In the genomic region with DNA sequence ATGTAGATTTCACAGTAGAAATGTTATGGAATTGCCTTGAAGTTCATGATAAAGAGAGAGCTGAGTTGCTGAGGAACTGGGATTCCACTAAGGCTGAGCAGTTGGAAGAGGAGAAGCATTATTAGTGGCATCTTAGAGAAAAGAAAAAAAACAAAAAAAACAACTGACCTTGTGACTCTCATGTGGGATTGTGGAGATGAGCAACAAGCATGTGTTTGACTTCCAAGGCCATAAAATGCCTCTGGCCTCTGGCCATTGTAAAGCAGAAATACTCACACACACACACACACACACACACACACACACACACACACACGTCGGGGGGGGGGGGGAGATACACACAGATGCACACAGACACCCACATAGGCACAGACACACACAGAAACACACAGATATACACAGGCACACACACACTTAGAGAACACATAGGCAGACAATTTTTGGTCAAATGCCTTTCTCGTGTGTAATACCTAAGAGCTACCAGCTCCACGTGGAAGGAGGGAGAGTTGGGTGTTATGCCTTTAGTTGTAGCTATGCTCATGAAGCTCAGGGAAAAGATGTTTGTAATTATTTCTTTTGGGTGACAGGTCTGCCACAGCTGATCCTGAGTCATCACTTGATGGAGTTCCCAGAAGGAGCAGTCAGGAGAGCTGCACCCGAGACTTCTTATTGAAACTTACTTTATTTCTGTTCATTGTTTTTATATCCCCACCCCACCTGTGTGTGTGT, we compare ENCODE assay signal across 21 mouse cellular contexts. TPM values are rescaled to one million over a fixed set of nuclear protein-coding genes. Genes with fewer than 3 reads are reported as not detected.
A peak's percentile ranks its signal among the peaks of the same experiment; 100 is the strongest.
DNase-seq lines count a peak whose midpoint lies in the region; ATAC-seq and TF ChIP-seq lines count a peak whose summit lies in the region.
"Had no signal": no experiment of that assay in that cellular context is flagged by ENCODE, and none has a peak within 500 bp of the region (broad histone marks: within the 10 kb centered on the region; RNA-seq: fewer than 3 reads in every experiment).

No protein-coding gene starts in this region.

- H3K4me2 ChIP-seq in stomach, postnatal 0 days (replicated peaks; ENCODE audit: low read depth) = no peak overlapping the region
- no peak overlapping the region for H3K4me2 ChIP-seq in liver, postnatal 0 days (ENCODE audit: low read depth, low read length)
- H3K4me2 ChIP-seq: forebrain, embryonic 15.5 days; heart, embryonic 13.5 days; hindbrain, embryonic 13.5 days; kidney, embryonic 15.5 days; midbrain, embryonic 12.5 days; neural tube, embryonic 13.5 days had no signal

- peak overlapping the region; percentile 46; the same call in 1 of the 2 replicates for H3K27ac ChIP-seq in gastrocnemius, adult 2 months
- H3K27ac ChIP-seq in stomach, postnatal 0 days (replicated peaks) = no peak overlapping the region
- no peak overlapping the region for H3K27ac ChIP-seq in liver, postnatal 0 days (ENCODE audit: low read depth)
- H3K27ac ChIP-seq: embryonic facial prominence, embryonic 10.5 days; forebrain, embryonic 15.5 days; heart, embryonic 13.5 days; hindbrain, embryonic 13.5 days; kidney, embryonic 15.5 days; liver, embryonic 14.5 days; midbrain, embryonic 12.5 days; neural tube, embryonic 13.5 days had no signal

- intact Hi-C loops in gastrocnemius, adult 2 months (cut with DNase I) = no loop called here
- intact Hi-C loops in left cerebral cortex, postnatal 14 days (cut with DNase I) = no loop called here

- no peaks in the 10 kb centered on the region for H3K27me3 ChIP-seq in Patski
- H3K27me3 ChIP-seq in stomach, postnatal 0 days (ENCODE audit: control insufficient read depth, insufficient read depth, low read length) = no peaks in the 10 kb centered on the region
- no peaks in the 10 kb centered on the region for H3K27me3 ChIP-seq in liver, postnatal 0 days (ENCODE audit: insufficient read depth, low read length)
- H3K27me3 ChIP-seq: forebrain, embryonic 15.5 days; heart, embryonic 13.5 days; hindbrain, embryonic 13.5 days; kidney, embryonic 15.5 days; midbrain, embryonic 12.5 days; neural tube, embryonic 13.5 days had no signal

- peak; percentile 23 for DNase-seq in gastrocnemius, adult 2 months
- DNase-seq in gastrocnemius, postnatal 10 days = no peak
- peak; percentile 79 for DNase-seq in Patski (ENCODE audit: low read depth, low spot score)
- DNase-seq in brain, adult 2 months (ENCODE audit: low read depth, low spot score) = peak; percentile 17
- no peak for DNase-seq in stomach, postnatal 0 days (ENCODE audit: low spot score)
- DNase-seq in left cerebral cortex, postnatal 14 days (ENCODE audit: low spot score in 2 of 2) = no peak
- no peak for DNase-seq in liver, postnatal 0 days
- DNase-seq: cerebellum, adult 18-20 months; heart, adult 18-20 months; layer of hippocampus, postnatal 36 days had no signal

- no peaks in the 10 kb centered on the region for H3K9me3 ChIP-seq in stomach, postnatal 0 days (ENCODE audit: control insufficient read depth, low read length)
- H3K9me3 ChIP-seq in liver, postnatal 0 days (ENCODE audit: low read length) = no peaks in the 10 kb centered on the region
- H3K9me3 ChIP-seq: embryonic facial prominence, embryonic 10.5 days; forebrain, embryonic 15.5 days; heart, embryonic 13.5 days; kidney, embryonic 15.5 days; midbrain, embryonic 12.5 days; neural tube, embryonic 13.5 days had no signal

- H3K36me3 ChIP-seq in stomach, postnatal 0 days (ENCODE audit: control insufficient read depth, insufficient read depth, low read length) = no peaks in the 10 kb centered on the region
- no peaks in the 10 kb centered on the region for H3K36me3 ChIP-seq in liver, postnatal 0 days (replicated peaks; ENCODE audit: insufficient read depth, low read length)
- H3K36me3 ChIP-seq: embryonic facial prominence, embryonic 10.5 days; forebrain, embryonic 15.5 days; heart, embryonic 13.5 days; hindbrain, embryonic 13.5 days; kidney, embryonic 15.5 days; midbrain, embryonic 12.5 days; neural tube, embryonic 13.5 days had no signal

- CTCF ChIA-PET in Patski (lab: Charles Lee) = interaction anchor here (0.9 to 1.6 kb wide), 3 partner anchors 13 to 18 kb away, joined by 4 to 6 read pairs (median 5); no protein-coding TSS in a partner anchor

- no peaks in the 10 kb centered on the region for H3K4me1 ChIP-seq in stomach, postnatal 0 days (replicated peaks; ENCODE audit: control insufficient read depth, insufficient read depth)
- H3K4me1 ChIP-seq in liver, postnatal 0 days (ENCODE audit: insufficient read depth) = no peaks in the 10 kb centered on the region
- H3K4me1 ChIP-seq: embryonic facial prominence, embryonic 10.5 days; forebrain, embryonic 15.5 days; hindbrain, embryonic 13.5 days; kidney, embryonic 15.5 days; midbrain, embryonic 12.5 days; neural tube, embryonic 13.5 days had no signal

- in situ Hi-C loops in Patski (cut with MboI; ENCODE audit: low pct_unique_long_range_greater_than_20kb) = loop anchor here (5.0 kb wide), 1 partner anchor 76 kb away; no protein-coding TSS in a partner anchor

- ATAC-seq in Patski = peak; percentile 81
- ATAC-seq in stomach, postnatal 0 days (ENCODE audit: low FRiP score, low TSS enrichment) = peak; percentile 47; the same call in 1 of the 2 replicates
- ATAC-seq in liver, postnatal 0 days = no peak
- ATAC-seq: activated CD4-positive, CD25-positive, alpha-beta regulatory T cell, adult 4 months; forebrain, embryonic 15.5 days; inflammation-experienced regulatory T-cells, adult 6 months had no signal

- H3K9ac ChIP-seq in stomach, postnatal 0 days (ENCODE audit: low read length) = no peak overlapping the region
- no peak overlapping the region for H3K9ac ChIP-seq in liver, postnatal 0 days (replicated peaks)
- H3K9ac ChIP-seq: forebrain, embryonic 15.5 days; heart, embryonic 13.5 days; hindbrain, embryonic 13.5 days; kidney, embryonic 15.5 days; liver, embryonic 14.5 days; midbrain, embryonic 12.5 days; neural tube, embryonic 13.5 days had no signal

- WGBS in stomach, postnatal 0 days = 46% methylated on average over 4 of the region's 5 CpGs
- 83% methylated on average over 3 of the region's 5 CpGs for WGBS in liver, postnatal 0 days (ENCODE audit: insufficient replicate concordance)

- POLR2A ChIA-PET in Patski (lab: Charles Lee) = interaction anchor here (0.6 to 1.7 kb wide), 5 partner anchors 8 to 76 kb away, joined by 3 to 6 read pairs (median 3); no protein-coding TSS in a partner anchor

- TF ChIP-seq CTCF in gastrocnemius, adult 2 months (IDR thresholded peaks at IDR 0.05) = no peak
- TF ChIP-seq CTCF in Patski (IDR thresholded peaks at IDR 0.05) = no peak
- TF ChIP-seq CTCF in stomach, postnatal 0 days (IDR thresholded peaks at IDR 0.05; ENCODE audit: low read depth) = no peak
- TF ChIP-seq CTCF in liver, postnatal 0 days (IDR thresholded peaks at IDR 0.05; ENCODE audit: low read depth) = no peak

- TF ChIP-seq EP300 in stomach, postnatal 0 days (optimal IDR thresholded peaks at IDR 0.05) = no peak
- TF ChIP-seq EP300 in liver, postnatal 0 days (IDR thresholded peaks at IDR 0.05; ENCODE audit: low read depth) = no peak

- H3K4me3 ChIP-seq in gastrocnemius, adult 2 months = no peak overlapping the region
- no peak overlapping the region for H3K4me3 ChIP-seq in stomach, postnatal 0 days (ENCODE audit: low read depth, low read length)
- H3K4me3 ChIP-seq in liver, postnatal 0 days (ENCODE audit: low read depth, low read length) = no peak overlapping the region
- H3K4me3 ChIP-seq: embryonic facial prominence, embryonic 10.5 days; erythroblast, embryonic 14.5 days; forebrain, embryonic 15.5 days; heart, embryonic 13.5 days; hindbrain, embryonic 13.5 days; kidney, embryonic 15.5 days; midbrain, embryonic 12.5 days; neural tube, embryonic 13.5 days had no signal

RNA-seq across cellular contexts. Expression of a gene that starts 52.4 kb away (rescaled TPM):
- 10 to 100 TPM; 21.7 to 26.2 TPM for total RNA-seq in gastrocnemius, adult 2 months (2021)
- total RNA-seq in gastrocnemius, postnatal 10 days (2021) = 10 to 100 TPM; 23.6 to 26.4 TPM
- 81.6 TPM for polyA plus RNA-seq in Patski (2021)
- 64.7 and 66.4 TPM in 2 replicates for polyA plus RNA-seq in stomach, postnatal 0 days (2015; fragmentation: Nextera tagmentation; extraction: Ambion mirVana)
- 10 to 100 TPM; 29.1 to 33.6 TPM for total RNA-seq in left cerebral cortex, postnatal 14 days (2021)
- polyA plus RNA-seq in liver, postnatal 0 days (2015; fragmentation: Nextera tagmentation; extraction: Ambion mirVana) = 25.4 and 26.6 TPM in 2 replicates
- polyA plus RNA-seq: erythroblast, embryonic 14.5 days had no signal

Comparison
In these comparisons a context has a peak if more than half of its experiments do, and no peak if none do; other contexts are left out.
1. DNase-seq: peak in gastrocnemius, adult 2 months (single experiment), Patski (single experiment) and brain, adult 2 months (single experiment); none in gastrocnemius, postnatal 10 days (single experiment), stomach, postnatal 0 days (single experiment), left cerebral cortex, postnatal 14 days (0 of 2) and liver, postnatal 0 days (single experiment).